Mouse (Mus musculus) hindbrain, embryonic 15.5 days (tissue): ENCODE results near the gene Cep19. TPM values are rescaled to one million over a fixed set of nuclear protein-coding genes. Genes with fewer than 3 reads are reported as not detected.

Experiments used
- polyA plus RNA-seq: library from polyadenylated mRNA; unstranded; fragments of >200 nt; fragmentation: Nextera tagmentation; extraction: Ambion mirVana; gene quantifications from 2 replicates; pipeline ENCODE4 v1.2.1, GENCODE M21; 2015

The Cep19 gene
- polyA plus RNA-seq, 1 experiment from 2014 or later = 44.2 TPM

Other genes starting within 250 kb of the Cep19 start
- 0.29 and 0.31 TPM in 2 replicates for gene Meltf, start 221.0 kb upstream of the Cep19 start, polyA plus RNA-seq
- gene Pigz, start 165.9 kb upstream of the Cep19 start, polyA plus RNA-seq = 4.2 and 4.8 TPM in 2 replicates
- 118 and 123 TPM in 2 replicates for gene 0610012G03Rik, start 151.3 kb upstream of the Cep19 start, polyA plus RNA-seq
- gene Ncbp2, start 151.3 kb upstream of the Cep19 start, polyA plus RNA-seq = 89.0 and 93.7 TPM in 2 replicates
- gene Senp5, start 96.5 kb upstream of the Cep19 start, polyA plus RNA-seq = 15.3 and 15.9 TPM in 2 replicates
- 30.1 and 31.8 TPM in 2 replicates for gene Pak2, start 20.5 kb upstream of the Cep19 start, polyA plus RNA-seq
- gene Pigx, start 60 bp upstream of the Cep19 start, polyA plus RNA-seq = 101 TPM in 2 replicates
- gene Nrros, start 65.8 kb downstream of the Cep19 start, polyA plus RNA-seq = 8.0 and 8.4 TPM in 2 replicates
- not detected in 2 replicates for gene Bex6, start 80.0 kb downstream of the Cep19 start, polyA plus RNA-seq
- gene Fbxo45, start 147.4 kb downstream of the Cep19 start, polyA plus RNA-seq = 20.5 and 21.8 TPM in 2 replicates
- gene Wdr53, start 147.4 kb downstream of the Cep19 start, polyA plus RNA-seq = 13.9 and 15.1 TPM in 2 replicates
- gene Smco1, start 171.7 kb downstream of the Cep19 start, polyA plus RNA-seq = not detected in 2 replicates
- gene Rnf168, start 177.7 kb downstream of the Cep19 start, polyA plus RNA-seq = 26.9 TPM in 2 replicates
- gene Ubxn7, start 232.5 kb downstream of the Cep19 start, polyA plus RNA-seq = 19.1 and 23.0 TPM in 2 replicates